ENCODE assay signal across 19 mouse cellular contexts in genomic region chr4:127843421-127843820, GRCm38 (mm10).
DNase-seq lines count a peak whose midpoint lies in the region; ATAC-seq and TF ChIP-seq lines count a peak whose summit lies in the region.
"Had no signal": no experiment of that assay in that cellular context is flagged by ENCODE, and none has a peak within 500 bp of the region (broad histone marks: within the 10 kb centered on the region; RNA-seq: fewer than 3 reads in every experiment).

No protein-coding gene starts in this region.

- H3K36me3 ChIP-seq in forebrain, postnatal 0 days (ENCODE audit: insufficient read depth), result no peaks in the 10 kb centered on the region
- no peaks in the 10 kb centered on the region for H3K36me3 ChIP-seq in forebrain, embryonic 11.5 days (ENCODE audit: control insufficient read depth, insufficient read depth, low read length)
- H3K36me3 ChIP-seq in midbrain, embryonic 15.5 days (replicated peaks), result no peaks in the 10 kb centered on the region
- H3K36me3 ChIP-seq: embryonic facial prominence, embryonic 13.5 days; forebrain, embryonic 15.5 days; heart, embryonic 13.5 days had no signal

- H3K4me2 ChIP-seq in forebrain, postnatal 0 days (ENCODE audit: low read depth), result no peak overlapping the region
- no peak overlapping the region for H3K4me2 ChIP-seq in forebrain, embryonic 11.5 days (ENCODE audit: low read depth, low read length, severe bottlenecking)
- H3K4me2 ChIP-seq in midbrain, embryonic 15.5 days, result no peak overlapping the region
- H3K4me2 ChIP-seq: embryonic facial prominence, embryonic 13.5 days; forebrain, embryonic 15.5 days; heart, embryonic 13.5 days had no signal

- peak; percentile 75 to 80 for DNase-seq in cerebellum, postnatal 14 days
- DNase-seq in forebrain, postnatal 0 days, result peak; percentile 34
- DNase-seq in forebrain, embryonic 11.5 days (ENCODE audit: low spot score), result no peak
- peak; percentile 49 for DNase-seq in left cerebral cortex, postnatal 4 days
- DNase-seq in left cerebral cortex, adult 8-10 months (ENCODE audit: low spot score in 2 of 2), result no peak
- DNase-seq in brain, embryonic 14.5 days (ENCODE audit: low read depth), result peak; percentile 49
- DNase-seq: adrenal gland, postnatal 10 days; cerebellum, adult 9-11 months; gastrocnemius, adult 2 months; gastrocnemius, postnatal 25 days; heart, adult 11 months; heart, postnatal 36 days; kidney, adult 18-20 months had no signal

- no peaks in the 10 kb centered on the region for H3K27me3 ChIP-seq in forebrain, postnatal 0 days (ENCODE audit: insufficient read depth, low read length)
- no peaks in the 10 kb centered on the region for H3K27me3 ChIP-seq in forebrain, embryonic 11.5 days (ENCODE audit: control insufficient read depth, insufficient read depth, low read length)
- H3K27me3 ChIP-seq in midbrain, embryonic 15.5 days (replicated peaks), result no peaks in the 10 kb centered on the region
- H3K27me3 ChIP-seq: embryonic facial prominence, embryonic 13.5 days; forebrain, embryonic 15.5 days; heart, embryonic 13.5 days had no signal

- H3K27ac ChIP-seq in forebrain, postnatal 0 days (ENCODE audit: low read depth, low read length), result no peak overlapping the region
- no peak overlapping the region for H3K27ac ChIP-seq in forebrain, embryonic 11.5 days (ENCODE audit: low read depth, low read length)
- no peak overlapping the region for H3K27ac ChIP-seq in midbrain, embryonic 15.5 days
- H3K27ac ChIP-seq: embryonic facial prominence, embryonic 13.5 days; forebrain, embryonic 15.5 days; gastrocnemius, adult 2 months; heart, embryonic 13.5 days had no signal

- no peak for TF ChIP-seq POLR2A in brain, embryonic 14.5 days (IDR thresholded peaks at IDR 0.05; ENCODE audit: borderline replicate concordance, extremely low read depth, insufficient read depth, insufficient read length, poor library complexity, severe bottlenecking)

- no peaks in the 10 kb centered on the region for H3K9me3 ChIP-seq in forebrain, postnatal 0 days (ENCODE audit: low read length)
- H3K9me3 ChIP-seq in forebrain, embryonic 11.5 days (ENCODE audit: control insufficient read depth, low read length), result no peaks in the 10 kb centered on the region; the same call in 1 of the 2 replicates
- H3K9me3 ChIP-seq in midbrain, embryonic 15.5 days, result no peaks in the 10 kb centered on the region
- H3K9me3 ChIP-seq: embryonic facial prominence, embryonic 13.5 days; forebrain, embryonic 15.5 days had no signal

- H3K9ac ChIP-seq in forebrain, postnatal 0 days, result no peak overlapping the region
- no peak overlapping the region for H3K9ac ChIP-seq in forebrain, embryonic 11.5 days (ENCODE audit: low read length)
- H3K9ac ChIP-seq in midbrain, embryonic 15.5 days, result no peak overlapping the region
- H3K9ac ChIP-seq: embryonic facial prominence, embryonic 13.5 days; forebrain, embryonic 15.5 days; heart, embryonic 13.5 days had no signal

- 61% methylated on average over 7 of the region's 7 CpGs for whole genome bisulfite sequencing in forebrain, postnatal 0 days
- 86% methylated on average over 7 of the region's 7 CpGs for WGBS in forebrain, embryonic 11.5 days
- WGBS in midbrain, embryonic 15.5 days, result 82% methylated on average over 7 of the region's 7 CpGs

- TF ChIP-seq CTCF in forebrain, postnatal 0 days (IDR thresholded peaks at IDR 0.05; ENCODE audit: low read depth), result 0 out of 2 replicates have a peak, but pooled peaks have one; percentile 9
- TF ChIP-seq CTCF in brain, embryonic 14.5 days (IDR thresholded peaks at IDR 0.05; ENCODE audit: borderline replicate concordance, extremely low read depth, insufficient read depth, insufficient read length), result no peak

- no peak overlapping the region for H3K4me3 ChIP-seq in forebrain, postnatal 0 days (ENCODE audit: low read depth, low read length)
- H3K4me3 ChIP-seq in forebrain, embryonic 11.5 days (ENCODE audit: low read depth, low read length), result no peak overlapping the region
- no peak overlapping the region for H3K4me3 ChIP-seq in midbrain, embryonic 15.5 days
- H3K4me3 ChIP-seq: embryonic facial prominence, embryonic 13.5 days; forebrain, embryonic 15.5 days; gastrocnemius, adult 2 months; heart, embryonic 13.5 days had no signal

- intact Hi-C loops in left cerebral cortex, postnatal 4 days (cut with DNase I), result no loop called here

- no peaks in the 10 kb centered on the region for H3K4me1 ChIP-seq in forebrain, postnatal 0 days (ENCODE audit: insufficient read depth)
- H3K4me1 ChIP-seq in forebrain, embryonic 11.5 days (replicated peaks; ENCODE audit: control insufficient read depth, insufficient read depth, low read length), result 0 out of 2 replicates have a peak, but pooled peaks cover 4% of the 10 kb centered on the region
- H3K4me1 ChIP-seq in midbrain, embryonic 15.5 days, result no peaks in the 10 kb centered on the region
- H3K4me1 ChIP-seq: embryonic facial prominence, embryonic 13.5 days; forebrain, embryonic 15.5 days; heart, embryonic 13.5 days had no signal

- no peak for ATAC-seq in cerebellum, adult (ENCODE audit: insufficient number of reproducible peaks, low FRiP score, low TSS enrichment)
- no peak for ATAC-seq in forebrain, postnatal 0 days
- ATAC-seq in forebrain, embryonic 11.5 days (replicated peaks; ENCODE audit: low FRiP score), result no peak
- ATAC-seq in midbrain, embryonic 15.5 days (replicated peaks), result no peak
- ATAC-seq: forebrain, embryonic 15.5 days; hindbrain, embryonic 16.5 days had no signal

Comparison
In these comparisons a context has a peak if more than half of its experiments do, and no peak if none do; other contexts are left out.
1. DNase-seq: peak in cerebellum, postnatal 14 days (2 of 2), forebrain, postnatal 0 days (single experiment), left cerebral cortex, postnatal 4 days (single experiment) and brain, embryonic 14.5 days (single experiment); none in forebrain, embryonic 11.5 days (single experiment) and left cerebral cortex, adult 8-10 months (0 of 2).